Mouse (Mus musculus) adrenal gland, postnatal 4 days (tissue): ENCODE measurements around the gene Adk. TPM values are rescaled to one million over a fixed set of nuclear protein-coding genes. Genes with fewer than 3 reads are reported as not detected.
A peak's percentile ranks its signal among the peaks of the same experiment; 100 is the strongest.

Experiments used
- DNase-seq, 2 experiments: peaks; one replicate each; pipeline ENCODE4 v3.0.0; 2021 to 2022; ENCODE audit warnings: low spot score in 2 of 2, mixed read lengths in 2 of 2
- total RNA-seq, 2 experiments: library from RNA; stranded (reverse); gene quantifications; 2 replicates each; pipeline ENCODE4 v1.2.3; 2021

Adk gene
- total RNA-seq, 2 experiments from 2014 or later = 123 to 142 TPM

- peak; percentile 2 to 13 for DNase-seq
These were observed 200.0 kb downstream of the Adk start for GRCm38 (mm10) chr14:21252326-21252886.

DNA sequence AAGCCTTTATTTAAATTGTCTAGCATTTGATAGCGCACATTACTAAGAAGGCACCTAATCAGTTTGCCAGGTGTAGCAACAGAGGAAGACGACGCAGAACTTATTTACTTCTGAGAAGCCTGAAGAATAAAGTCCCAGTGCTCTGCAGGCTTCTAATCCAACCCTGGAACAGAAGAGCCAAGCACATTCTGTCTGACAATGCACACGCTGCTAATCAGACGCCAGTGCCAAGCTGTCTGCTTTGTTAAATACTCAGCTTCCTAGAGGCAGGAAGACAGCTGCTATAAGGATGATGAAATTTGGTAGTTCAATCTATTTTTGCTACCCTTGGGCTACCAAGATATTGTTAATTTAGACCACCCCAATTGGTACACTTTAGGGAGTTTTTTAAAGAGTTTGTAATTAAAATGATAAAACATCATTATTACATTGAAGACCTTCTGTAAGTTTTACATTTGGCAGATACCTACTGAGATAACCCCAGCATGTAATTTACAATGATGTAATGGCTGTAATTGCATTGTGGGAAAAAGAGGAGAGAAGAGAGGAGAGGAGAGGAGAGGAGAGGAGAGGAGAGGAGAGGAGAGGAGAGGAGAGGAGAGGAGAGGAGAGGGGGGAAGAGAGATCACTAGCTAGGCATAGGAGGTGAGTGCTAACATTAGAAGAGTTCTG is 201.1 kb downstream of the Adk start:
- DNase-seq = no peak

GRCm38 (mm10) chr14:21253993-21254339 is 201.6 kb downstream of the Adk start:
- DNase-seq = no peak

DNA sequence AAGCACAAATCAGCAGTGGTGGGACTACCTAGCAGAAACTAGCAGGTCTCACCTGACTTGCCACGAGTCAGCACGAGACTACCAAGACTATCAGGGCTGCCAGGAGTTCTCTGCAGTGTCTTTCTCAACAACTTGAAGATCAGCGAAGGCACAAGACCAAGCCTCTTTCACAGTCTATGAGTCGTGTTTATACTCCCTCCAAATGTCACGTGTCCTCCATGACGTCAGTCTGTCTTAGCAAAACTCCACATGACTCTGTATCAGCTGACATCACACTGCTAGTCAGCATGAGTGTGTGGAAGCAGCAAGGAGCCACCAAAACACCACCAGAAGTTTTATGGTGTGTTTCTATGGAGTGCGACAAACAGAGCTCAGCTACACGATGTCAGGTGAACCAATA is 215.9 kb downstream of the Adk start:
- DNase-seq = no peak

GRCm38 (mm10) chr14:21271472-21271871 is 219.1 kb downstream of the Adk start:
- no peak for DNase-seq

- no peak for DNase-seq
These were observed 223.4 kb downstream of the Adk start for GRCm38 (mm10) chr14:21275786-21276185.

DNA sequence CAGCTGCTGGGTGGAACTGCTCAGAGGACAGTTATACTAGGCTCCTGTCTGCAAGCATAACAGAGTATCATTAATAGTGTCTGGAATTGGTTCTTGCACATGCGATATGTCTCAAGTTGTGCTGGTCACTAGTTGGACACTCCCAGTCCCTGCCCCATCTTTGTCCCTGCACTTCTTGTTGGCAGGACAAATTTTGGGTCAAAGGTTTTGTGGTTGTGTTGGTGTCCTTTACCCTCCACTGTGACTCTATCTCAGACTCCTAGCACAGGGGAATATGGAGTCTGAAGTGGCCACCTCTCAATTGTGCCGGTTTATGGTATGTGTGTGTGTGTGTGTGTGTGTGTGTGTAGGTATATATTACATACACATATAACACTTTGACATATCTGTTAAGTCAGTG is 225.9 kb downstream of the Adk start:
- DNase-seq = no peak

DNA sequence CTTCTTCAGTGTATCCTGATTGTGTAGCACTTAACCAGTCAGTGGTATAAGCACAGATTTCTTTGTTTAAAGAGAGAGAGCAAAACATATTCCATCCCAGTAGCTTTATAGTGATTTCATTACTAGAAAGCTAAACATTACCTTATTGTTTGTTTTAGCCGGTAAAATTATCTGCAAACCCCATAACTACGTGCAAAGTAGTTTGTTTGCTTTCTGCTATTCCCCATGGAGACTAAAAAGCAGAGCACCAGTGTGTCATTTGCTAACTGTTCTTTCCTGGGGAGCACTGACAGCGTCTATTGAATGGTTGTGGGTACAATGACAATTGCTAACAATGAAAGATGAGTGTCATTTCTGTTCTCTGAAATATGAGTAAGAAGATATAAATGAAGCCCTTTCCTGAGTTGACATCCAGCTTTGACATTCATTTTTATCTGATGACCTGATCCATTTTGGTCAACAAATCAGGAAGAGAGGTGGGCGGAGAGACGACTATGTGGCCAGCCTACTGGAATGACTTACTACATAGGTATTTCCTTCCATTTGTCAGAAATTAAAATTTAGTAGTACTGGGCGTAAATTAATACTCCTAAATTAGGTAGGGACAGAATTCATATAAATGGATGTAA is 226.6 kb downstream of the Adk start:
- no peak for DNase-seq

GRCm38 (mm10) chr14:21280451-21280850 is 228.1 kb downstream of the Adk start:
- DNase-seq = no peak

DNA sequence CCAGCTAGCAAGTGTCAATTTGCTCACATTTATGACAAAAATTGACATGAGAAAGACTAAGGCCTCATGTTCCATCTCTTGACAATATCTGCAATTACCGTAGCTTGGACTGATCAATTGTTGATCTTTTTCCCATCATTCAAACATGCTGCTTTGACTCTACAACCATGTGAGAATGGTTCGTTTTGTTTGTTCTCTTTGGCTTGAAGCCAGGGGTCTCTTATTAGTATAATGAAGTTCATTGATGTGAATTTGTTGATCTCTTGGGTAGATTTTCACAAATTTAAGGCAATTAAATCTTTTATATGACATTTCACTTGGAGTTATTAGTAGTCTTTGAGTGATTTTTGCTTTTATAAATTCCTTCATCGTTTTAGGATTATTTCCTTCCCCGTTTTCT is 229.1 kb downstream of the Adk start:
- no peak for DNase-seq

DNA sequence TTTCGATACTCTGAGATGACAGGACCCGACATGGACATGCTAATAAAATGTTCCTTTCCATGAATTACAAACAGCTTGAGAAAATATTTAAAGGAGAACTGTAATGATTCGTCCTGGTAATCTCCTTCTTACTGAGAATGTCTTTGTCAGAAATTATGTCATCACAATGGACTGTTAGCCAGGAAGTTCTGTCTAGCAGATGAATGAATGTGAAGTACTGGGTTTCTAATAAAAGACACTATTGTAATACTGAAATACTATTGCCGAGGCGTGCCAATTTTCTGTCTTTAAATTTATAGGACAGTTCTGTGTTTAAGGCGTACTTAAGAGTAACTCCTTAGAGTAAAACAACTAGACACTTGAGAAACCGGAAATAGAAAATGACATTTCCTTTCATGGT is 231.7 kb downstream of the Adk start:
- DNase-seq = no peak

- DNase-seq = no peak
These were observed 232.5 kb downstream of the Adk start for GRCm38 (mm10) chr14:21284847-21285246.

DNA sequence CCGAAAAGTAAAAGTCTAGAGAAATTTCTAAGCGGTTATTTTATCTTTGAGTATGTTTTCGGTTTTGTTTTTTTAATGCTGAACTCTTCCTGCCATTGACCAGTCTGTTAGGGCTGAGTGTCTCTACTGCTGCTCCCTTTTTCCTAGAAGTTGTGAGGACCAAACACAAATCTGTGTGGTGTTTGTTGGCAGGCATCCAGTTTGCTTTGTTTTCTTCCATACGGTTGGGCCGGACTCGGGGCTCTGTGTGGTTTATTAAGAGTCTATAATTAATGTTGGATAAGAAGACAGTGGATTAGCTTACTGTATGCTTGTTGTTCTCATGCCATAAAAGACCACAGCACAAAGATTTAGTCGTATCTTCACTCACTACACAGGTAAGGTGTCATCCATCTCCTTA is 233.9 kb downstream of the Adk start:
- no peak for DNase-seq

DNA sequence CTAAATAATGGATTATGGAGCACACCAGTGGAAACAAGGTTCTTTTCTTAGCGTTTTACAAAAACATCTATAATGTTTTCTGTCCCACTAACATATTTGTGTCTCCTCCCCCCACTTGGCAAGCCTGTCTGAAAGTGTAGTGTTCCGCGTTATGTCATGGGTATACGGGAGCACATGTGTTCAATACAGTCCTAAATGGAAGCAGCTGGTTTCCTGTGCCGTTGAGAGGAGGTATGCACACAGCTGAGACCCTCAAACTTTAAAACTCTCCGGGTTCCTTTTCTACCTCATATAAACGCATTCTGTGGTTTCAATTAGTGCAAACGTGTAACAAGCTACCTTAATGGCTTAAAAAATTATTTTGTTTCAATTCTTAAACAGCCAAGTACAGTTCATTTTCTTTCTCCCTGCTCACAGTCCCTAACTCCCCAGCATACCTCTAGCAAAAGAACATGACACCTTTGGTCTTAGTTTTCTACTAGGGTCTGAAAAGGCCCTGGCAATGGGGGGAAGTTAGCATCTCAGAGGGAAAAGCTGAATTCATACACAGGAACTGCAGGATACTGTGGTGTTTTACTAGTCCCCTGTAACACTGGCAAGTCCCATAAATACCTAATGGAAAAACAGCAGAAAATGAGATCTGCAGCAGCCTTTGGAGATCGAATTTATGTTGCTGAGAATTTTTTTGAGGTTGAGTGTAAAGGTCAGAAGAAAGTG is 235.5 kb downstream of the Adk start:
- DNase-seq = no peak

GRCm38 (mm10) chr14:21299743-21300142 is 247.4 kb downstream of the Adk start:
- no peak for DNase-seq

DNA sequence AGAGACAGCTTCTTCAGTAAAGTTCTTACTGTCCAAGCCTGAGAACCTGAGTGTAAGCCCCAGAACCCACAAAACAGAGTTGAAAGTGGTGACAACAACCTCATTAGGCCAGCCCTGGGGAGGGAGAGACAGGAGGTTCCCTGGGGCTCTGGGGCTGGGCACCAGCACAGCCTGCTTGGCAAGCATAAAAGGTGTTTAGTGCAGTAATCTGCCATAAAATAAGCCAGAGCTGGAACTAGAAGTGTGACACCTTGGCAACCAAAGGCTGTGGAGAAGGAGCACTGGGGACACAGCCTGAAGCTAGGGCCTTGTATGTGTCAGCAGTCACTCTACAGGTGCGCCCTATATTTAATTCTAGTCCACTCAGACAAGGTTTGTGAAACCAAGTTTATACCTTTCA is 252.4 kb downstream of the Adk start:
- no peak for DNase-seq

- DNase-seq = no peak
These were observed 256.1 kb downstream of the Adk start for GRCm38 (mm10) chr14:21308349-21308936.

DNA sequence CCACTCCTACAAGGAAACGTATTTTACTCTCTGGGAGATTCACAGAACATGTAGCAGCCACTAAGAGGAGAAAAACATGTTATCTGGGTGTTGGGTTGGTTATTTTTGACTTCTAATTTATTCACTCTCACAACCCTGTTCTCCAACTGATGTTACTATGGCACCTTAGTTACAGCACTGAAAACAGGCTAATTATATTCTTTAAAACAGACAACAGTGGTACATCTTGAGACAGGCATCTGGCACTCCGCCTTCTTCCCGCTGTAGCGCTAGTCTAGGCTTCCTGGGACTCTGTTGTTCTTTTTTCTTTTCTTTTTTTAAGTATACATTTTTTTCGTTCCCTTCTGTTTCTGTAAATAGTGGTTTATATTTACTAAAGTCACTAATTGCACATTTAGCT is 258.2 kb downstream of the Adk start:
- DNase-seq = no peak

DNA sequence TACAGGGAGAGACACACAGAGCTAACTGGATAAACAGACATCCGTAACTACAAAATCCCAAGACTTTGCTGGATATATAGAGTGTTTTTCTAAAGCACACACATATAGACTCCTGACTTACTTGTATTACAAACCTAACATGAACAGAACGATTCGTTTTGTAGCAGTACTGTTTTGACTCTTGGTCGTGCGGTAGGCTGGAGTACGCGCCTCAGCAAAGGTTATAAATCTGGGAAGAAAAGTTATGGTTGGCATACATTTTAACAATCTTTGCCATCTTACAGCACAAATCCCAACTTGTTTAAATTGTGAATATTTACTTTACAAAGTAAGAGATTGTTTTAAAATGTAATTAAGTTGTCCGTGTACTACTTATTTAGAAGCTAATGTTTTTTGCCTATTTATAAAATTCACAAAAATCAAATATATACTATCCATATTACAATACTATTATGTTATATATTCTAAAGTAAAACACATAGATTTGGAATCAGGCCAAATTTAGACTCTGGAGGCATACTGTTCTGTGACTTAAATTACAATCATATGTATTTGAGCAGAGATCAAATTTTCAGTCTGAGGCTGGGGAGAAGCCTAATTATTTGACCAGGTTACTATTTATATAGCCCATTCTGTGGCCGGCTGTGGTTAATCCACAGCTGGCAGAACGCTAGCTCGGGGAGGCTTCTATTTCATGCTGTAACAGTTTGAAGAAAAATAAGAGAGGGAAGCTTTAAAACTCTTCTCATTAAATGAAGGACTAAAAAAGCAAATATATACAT is 261.4 kb downstream of the Adk start:
- no peak for DNase-seq

- no peak for DNase-seq
These were observed 262.1 kb downstream of the Adk start for GRCm38 (mm10) chr14:21314466-21314865.

- no peak for DNase-seq
These were observed 282.5 kb downstream of the Adk start for GRCm38 (mm10) chr14:21334826-21335225.
